Mouse (Mus musculus) lung, postnatal 25 days (tissue): ENCODE results near the gene Sema4a.
"Not testable (repeated sequence)": the region's sequence is repeated elsewhere in the genome, so short reads cannot be mapped to it uniquely, and the experiment has no call there.

Experiments
- DNase-seq: peaks from one replicate; pipeline ENCODE4 v3.0.0; 2022; ENCODE audit warnings: low spot score

Gene Sema4a

DNA sequence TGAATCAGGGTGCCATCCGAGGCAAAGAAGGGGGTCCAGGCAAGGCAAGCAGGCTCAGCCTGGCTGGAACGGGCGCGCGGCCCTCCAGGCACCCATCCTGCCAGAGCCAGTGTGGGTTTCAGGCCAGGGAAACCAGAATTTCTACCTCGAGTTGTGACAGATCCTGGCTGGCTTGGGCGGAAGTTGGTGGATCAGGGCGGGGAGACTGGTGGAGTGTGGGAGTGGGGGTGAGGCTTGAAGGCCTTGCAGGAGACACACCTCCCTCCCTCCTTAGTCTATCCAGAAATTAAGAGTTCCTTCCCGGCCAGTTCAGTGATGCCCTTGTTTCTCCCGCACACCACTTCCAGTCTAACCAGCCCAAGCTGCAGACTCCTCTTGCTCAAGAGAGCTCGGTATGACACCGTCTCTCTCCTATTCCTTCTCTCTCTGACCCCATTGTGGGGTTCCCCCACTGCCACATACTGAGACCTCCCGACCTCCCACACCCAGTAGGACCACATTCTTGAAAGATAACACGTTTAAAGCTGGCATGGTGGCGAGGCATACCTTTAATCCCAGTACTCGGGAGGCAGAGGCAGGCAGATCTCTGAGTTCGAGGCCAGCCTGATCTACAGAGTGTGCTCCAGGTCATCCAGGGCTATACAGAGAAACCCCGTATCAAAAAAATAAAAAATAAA is 5.3 kb downstream of the Sema4a start:
- DNase-seq = peak; percentile 80

DNA sequence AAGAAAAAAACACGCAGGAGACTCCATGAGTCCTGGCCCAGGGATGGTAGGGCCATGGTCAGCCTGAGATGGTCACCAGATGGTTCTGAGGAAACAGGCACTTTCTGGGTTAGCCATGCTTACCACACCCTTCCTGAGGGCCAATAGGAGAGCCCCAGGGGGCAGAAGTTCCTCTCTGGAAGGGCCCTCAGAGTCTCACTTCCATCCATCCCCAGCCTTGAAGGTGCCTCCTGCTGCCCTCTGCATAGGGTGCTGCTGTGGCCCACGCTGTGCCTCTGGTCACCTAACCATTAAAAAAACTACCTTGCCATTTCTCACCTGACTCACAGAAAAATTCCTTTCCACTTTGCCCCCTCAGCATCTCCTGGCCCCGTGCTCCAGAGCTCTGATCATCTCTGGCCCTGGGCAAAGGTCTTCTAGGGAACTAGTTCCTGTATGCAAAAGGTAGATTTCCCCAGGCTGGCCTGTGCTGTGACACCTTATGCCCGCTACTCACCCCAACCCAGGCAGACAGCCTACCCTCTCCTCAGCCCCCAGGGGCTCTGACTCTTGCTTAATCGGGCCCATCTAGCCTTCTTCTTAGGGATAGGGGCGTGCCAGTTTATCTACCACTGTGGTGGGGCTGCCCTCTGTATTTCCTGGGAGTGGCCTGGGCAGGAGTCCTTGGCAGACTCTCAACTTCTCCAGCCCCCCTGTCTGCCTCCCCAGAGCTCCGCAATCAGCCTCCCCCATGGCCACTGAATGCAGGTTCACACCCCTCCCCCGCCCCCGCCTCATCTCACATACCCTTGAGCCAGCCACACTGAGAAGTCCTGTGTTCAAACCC is 6.0 kb downstream of the Sema4a start:
- no peak for DNase-seq

DNA sequence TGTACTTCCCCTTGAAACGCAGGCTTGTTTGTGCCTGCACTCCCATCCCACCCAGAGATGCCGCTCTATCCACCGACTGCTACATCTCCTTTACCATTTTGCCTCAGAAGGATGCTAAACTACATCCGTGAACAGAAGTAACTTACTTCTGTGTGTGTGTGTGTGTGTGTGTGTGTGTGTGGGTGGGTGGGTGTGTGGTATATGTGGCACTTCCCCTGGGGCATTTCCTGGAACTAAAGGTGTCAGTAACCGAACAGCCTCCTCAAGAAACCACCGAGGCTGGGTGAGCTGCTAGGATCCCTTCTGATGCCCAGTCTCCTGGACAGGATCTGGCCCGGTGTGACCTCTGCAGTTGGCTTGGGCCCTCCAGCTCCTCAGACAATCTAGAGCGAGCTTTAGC is 7.0 kb downstream of the Sema4a start:
- DNase-seq = no peak

DNA sequence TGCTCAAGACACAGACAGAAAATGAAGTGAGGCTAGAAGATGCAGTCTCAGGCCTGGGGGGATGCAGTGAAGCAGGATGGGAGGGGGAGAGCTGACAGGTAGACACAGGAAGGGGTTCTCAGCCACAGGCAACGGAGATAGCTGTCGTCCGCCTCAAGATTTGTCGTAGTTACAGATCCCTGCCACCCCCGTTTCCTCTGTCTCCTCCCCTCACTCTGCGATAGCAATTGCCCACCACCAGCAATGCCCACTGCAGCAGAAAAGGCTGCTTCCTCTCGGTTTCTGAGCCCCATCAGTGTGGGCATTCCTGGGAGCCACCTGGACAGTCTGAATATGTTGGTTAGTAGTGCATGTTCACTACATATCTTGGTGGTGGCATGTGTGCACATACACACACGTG is 7.6 kb downstream of the Sema4a start:
- no peak for DNase-seq

DNA sequence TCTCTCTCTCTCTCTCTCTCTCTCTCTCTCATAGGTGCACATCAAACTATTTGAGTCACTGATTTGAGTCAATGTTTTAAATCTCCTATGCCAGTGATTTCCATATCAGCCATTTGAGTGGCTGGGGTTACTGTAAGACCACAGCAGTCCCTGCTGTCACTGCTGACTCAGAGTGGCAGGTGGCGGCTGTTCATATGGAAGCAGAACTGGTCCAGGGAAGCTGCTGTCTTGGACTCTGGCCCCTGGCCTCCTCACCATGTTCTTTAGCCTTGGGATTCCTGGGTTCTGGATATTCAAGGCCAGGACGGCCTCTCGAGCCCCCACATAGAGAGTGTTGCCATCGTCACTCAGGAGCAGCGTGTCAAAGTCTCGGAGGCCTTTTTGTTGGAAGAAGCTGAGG is 8.3 kb downstream of the Sema4a start:
- DNase-seq = no peak

DNA sequence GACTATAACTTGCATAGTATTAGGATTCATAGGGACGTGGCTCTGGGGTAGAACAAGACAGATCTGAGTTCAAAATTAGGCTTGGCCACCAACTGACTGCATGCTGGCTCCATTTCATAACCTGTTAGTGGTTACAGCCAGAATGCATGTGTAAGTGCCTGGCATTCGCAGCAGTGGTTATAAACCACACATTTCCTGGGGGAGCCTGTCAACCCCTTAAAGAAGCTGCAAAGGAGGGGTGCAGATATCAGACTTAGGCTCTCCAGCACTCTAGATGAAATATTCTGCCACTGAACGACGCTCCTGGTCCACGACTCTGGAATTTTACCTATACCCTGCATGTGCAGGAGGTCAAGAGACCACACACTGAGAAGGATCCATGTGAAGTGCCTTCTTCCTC is 8.7 kb downstream of the Sema4a start:
- no peak for DNase-seq

DNA sequence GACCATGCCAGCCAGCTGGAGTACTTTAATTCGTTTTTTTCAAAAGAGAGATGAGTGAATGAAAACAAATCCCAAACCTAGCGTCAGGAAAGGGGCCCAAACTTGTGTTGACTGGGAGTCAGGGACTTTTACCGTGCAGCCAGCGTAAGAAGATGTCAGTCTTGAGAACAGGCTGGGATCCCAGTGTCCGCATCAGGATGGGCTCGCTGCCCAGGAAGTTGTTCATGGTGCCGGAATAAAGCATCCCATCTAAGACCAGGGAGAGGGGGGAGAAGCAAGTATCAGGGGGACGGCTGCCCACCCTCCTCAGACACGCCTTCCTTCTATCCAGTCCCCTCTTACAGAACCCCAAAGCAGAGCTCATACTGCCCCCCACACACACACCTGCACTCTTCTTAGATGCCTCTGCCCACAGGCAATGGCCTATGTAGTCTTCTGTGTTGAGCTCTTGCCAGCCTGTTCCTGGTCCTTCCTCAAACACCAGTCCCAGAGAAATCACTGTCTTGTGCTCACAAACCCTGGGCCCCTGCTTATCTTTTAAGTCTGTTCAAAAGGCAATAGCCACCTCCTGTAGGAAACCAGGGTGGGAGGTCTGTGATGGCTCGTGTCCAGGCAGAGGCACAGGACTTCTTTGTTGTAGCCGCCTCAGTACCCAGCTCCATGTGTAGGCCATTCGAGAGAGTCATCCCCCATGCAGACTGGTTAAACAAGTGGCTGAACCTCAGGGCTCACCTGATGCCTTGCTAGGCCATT is 10.4 kb downstream of the Sema4a start:
- no peak for DNase-seq

DNA sequence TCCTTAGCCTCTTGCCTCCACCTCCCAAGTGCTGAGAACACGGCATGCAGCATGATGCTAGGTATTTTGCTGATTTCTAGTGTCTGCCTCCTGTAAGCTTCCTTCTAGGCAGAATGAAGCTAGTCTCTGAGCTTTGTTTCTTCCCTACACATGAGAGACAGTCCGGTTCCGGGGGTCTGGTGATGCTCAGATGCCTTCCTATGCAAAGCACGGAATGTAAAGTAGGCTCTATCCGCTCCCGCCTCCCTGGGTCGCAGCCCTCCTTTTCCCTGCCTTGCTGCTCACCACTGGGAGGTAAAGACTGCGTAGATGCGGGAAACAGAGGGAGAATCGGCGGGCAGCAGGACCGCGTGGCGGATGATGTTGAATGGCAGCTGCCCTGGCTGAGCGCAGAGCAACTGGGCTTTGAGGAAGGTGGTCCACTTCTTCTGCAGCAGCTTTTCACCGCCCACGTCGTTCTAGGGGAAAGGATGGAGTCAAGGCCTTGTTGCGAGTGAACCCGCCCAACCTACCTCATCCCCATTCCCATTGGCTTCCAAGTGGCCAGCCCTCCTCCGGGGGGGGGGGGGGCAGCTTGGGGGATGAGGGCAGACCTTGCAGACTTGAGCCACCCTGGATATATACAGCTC is 11.5 kb downstream of the Sema4a start:
- DNase-seq = no peak

DNA sequence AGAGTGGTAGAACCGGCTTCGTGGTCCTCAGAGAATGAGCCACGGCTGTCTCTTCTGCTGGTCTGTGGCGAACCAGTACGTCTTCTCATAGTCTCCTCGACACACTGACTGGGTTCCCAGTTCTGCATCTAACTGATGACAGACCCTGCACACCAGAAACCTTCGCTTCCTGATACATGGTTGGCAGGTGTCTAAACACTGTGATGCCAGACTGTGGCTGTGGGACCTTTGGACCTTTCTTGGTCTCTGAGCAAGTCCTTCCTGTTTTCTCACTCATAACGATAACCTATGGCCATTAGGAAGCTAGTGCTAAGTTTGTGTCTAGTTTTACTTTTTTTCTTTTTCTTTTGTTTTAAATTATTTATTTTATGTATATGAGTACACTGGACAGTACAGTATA is 12.5 kb downstream of the Sema4a start:
- DNase-seq = no peak

DNA sequence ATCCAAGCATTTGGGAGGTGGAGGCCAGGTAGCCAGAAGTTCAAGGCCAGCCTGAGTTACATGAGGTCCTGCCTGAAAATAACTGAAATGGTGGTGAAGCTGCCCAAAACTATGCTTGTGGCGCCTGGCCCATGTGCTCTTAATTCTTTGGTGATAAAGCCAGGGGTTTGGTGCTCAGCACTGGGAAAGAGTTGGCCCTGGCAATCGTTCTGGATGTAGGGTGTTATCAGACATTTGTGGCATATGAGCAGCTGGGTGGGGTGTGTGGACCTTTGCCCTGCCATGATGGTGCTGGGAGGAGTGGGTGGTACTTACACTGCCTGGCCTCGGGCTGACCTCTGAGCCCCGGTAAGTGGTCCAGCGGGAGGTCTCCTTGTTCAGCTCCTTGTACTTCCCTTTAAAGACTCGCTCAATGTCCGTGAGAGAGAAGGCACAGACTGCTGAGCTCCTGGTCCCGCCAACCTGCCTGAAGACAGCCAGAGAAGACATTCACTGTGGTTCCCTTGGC is 13.3 kb downstream of the Sema4a start:
- DNase-seq = no peak

DNA sequence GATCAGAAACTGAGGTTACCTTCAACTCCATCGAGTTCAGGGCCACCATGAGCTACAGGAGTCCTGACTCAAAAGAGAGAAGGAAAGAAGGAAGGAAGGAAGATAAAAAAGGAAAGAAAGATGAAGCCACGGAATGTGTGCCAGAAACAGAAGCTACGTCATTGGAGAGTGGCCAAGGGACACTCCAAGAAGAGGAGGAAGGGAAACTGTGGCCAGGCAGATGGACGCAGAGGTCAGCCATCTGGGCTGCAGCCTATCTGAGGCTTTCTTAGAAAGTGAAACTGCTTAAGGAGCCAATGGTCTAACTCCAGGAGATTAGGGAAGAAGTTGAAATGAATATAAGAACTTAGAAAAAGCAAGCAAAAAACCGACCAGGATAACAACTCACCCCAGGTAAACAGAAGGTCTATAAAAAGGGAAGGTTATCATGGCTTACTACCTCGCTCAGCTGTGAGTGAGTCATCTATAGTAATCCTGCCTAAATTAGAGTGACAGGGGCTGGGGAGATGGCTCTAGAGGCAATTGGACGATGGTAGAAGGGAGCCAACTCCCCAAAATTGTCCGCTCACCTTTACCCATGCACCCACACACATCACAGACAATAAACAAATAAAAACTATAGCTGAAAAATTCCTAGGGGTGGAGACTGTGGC is 14.4 kb downstream of the Sema4a start:
- DNase-seq = no peak

DNA sequence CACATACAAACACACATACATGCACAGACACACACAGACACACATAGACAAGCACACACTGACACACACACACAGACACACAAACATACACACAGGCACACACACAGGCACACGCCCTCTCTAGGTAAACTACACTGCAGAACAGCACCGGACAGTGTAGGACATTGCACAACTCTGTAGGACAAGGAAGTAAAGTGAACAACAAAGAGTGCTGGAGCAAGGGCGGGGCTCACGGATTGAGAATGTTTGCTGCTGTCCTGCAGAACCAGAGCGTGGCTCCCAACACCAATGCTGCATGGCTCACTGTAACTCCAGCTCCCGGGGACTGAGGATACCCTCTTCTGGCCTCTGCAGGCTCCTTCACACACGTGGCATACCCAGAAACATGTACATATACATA is 18.1 kb downstream of the Sema4a start:
- DNase-seq = peak; percentile 77

DNA sequence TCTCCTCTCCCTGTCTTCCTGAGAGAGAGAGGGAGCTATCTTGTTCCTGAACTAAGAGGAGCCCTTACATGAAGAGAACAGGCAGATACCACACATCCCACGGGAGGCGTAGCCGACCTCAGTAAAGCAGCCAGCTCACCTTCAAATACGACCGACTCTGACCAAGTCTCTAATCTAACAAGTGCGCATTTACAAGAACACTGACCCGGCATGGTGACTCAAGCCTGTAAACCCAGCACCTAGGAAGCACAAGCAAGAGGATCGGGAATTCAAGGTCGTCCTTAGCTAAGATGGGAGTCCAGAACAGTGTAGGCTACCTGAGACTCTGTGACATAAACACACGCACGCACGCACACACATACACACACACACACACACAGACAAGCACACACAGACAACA is 18.5 kb downstream of the Sema4a start:
- no peak for DNase-seq

DNA sequence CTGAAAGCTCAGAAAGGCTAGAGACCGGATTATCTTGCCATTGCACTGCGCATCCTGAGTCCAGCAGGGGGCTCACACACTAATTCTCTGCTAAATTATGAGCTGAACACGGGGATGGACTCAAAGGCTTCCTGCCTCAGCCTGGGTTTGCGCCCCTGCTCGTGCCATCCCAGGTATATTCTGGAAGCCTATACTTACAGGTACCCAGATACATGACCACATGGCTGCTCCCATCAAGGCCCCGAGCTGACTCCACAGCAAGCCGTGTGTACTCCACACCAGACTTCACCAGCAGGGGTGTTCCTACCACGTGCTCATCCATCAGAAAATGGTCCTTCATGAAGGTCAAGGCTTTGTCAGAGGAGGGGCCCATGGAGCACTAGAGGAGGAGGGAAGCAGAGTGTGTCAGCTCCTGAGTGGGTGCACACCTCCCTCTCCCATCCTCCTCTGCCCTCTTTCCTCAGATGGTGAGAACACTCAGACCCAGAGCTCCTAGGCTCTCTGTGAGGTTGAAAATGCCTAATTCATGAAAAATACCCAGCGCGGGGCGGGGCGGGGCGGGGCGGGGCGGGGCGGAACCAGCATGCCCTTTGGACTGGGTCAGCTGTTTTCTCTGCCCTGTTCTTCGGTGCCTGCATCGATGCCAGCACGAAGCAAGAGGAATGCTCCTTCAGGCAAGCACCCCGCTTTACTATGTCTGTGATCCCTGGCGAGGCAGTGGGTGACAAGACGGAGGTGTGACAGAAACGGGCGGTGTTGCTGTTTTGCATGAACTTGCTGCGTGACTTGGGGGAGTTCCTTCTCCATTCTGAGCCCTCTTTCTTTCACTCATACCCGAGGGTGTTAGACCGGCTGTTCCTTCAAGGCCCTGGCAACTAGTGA is 20.2 kb downstream of the Sema4a start:
- DNase-seq = peak; percentile 32

DNA sequence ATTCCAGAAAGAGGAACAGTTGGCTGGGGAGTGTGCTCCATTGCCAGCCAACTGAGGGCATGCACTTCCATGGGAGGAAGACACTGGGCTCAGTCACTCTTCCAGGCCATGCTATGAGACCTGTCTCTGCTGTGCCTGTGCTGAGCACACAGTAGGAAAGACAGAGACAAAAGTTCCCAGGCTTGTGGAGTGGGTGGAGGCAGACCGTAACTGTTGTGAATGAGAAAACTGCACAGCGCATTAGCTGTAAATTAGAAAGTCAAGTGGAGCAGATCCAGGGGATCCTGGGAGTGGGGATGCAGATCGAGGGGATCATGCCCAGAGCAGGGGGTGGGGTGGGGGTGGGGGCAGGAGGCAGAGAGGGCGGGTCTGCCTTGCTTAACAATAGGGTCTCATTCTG is 21.4 kb downstream of the Sema4a start:
- DNase-seq = no peak

DNA sequence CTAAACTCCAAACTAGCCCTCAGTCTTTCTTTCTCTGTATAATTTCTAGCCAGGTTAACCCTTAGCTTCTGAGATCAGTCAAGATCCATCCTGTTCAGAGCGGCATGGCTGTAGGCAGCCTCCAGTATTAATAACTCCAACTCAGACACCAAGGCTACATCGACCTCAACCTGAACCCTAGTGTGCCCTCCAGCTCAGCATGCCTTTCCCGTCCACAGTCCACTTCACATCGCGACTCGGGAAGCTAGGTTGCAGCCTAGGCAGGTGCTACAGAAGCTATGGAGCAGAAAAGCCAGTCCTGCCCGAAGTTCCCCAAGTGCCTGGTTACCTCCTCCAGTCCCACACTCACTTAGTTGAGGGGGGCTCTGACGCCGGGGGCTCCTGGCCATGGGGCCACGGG is 23.5 kb downstream of the Sema4a start:
- no peak for DNase-seq

DNA sequence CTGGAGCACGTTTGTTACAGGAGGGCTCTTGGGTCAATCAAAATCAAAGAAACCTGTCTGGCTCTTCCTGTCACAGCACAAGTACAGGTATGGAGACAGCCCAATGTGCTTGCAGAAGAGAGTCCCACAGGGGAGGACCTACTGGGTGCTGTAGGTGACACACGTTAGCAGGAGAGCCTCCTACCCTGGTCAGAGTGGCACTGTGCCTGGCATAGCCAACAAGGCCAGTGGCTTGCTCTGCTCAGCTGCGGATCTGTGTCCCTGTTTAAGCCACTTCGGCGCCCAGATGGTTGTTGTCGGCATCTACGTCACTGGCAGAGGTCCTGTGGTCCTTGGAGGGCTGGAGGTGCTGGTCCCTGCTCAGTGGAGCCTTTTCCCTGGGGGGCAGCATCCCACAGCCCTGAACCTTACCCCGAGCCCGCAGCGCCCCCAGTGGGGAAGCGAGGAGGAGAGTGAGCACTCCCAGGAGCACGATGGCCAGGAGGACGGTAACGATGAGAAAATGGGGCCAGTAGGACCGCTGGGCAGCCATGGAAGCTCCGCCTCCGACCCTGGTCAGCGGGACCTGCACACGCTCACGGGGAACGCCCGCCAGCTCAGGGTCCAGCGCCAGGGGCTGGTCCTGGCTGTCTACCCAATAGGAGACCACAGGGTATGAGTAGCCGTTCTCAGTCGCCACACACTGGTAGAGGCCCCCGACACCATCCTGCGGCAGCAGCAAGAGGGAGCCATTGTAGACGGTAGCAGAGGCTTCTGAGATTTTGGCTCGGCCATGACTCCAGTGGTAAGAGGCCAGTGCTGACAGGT is 24.4 kb downstream of the Sema4a start:
- no peak for DNase-seq

DNA sequence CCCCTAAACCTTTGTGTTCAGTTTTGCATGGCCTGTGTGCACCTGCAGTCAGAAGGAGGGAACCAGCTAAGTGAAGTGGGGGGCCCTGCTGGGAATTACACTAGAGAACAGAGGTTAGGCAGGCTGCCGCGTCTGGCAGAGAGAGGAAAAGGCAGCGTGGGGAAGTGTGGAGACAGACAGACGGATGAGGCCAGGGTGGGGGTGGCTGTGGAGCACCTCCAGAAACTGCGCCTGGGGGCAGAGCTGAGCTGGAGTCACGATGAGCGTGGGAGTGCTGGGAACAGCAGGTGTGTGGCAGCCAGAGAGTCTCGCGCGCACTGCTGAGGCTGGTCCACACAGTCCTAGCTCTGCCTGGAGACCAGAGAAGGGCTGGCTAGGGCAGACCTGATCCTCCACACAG is 25.5 kb downstream of the Sema4a start:
- no peak for DNase-seq

DNA sequence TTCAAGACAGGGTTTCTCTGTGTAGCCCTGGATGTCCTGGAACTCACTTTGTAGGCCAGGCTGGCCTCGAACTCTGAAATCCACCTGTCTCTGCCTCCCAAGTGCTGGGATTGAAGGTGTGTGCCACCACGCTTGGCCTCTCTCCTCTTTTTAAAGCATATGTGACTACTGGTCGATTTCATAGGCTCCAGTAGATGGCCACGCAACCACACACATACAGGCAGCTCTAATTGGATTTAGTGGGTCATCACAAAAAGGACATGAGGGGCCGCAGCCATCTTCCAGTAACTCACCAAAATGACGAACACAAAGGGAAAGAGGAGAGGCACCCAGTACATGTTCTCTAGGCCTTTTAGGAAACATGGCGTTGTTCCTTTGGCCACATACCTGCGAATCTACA is 32.3 kb downstream of the Sema4a start:
- not testable (repeated sequence) for DNase-seq

DNA sequence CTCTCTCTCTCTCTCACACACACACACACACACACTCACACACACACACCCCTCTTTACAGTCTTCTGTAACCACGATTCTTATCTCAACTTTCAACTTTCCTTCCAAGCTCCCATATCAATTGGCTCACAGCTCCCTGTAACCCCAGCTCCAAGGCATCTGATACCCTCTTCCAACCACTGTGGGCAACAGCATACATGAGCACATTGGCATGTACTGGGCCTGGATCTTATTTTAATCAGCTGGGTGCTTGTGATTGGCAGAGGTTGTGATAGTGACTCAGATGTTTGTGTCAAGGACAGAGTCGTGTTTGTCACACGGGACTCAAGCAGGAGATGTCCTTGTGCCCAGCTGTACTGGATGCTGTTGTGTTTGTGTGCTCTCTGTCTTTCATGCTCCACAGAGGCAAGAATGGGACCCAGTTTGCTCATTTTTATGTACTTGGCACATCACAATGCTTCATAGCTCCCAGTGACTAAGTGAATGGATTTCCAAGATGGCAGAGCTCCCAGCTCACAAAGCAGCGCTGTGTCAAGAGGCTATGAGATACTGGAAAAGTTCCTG is 33.6 kb downstream of the Sema4a start:
- no peak for DNase-seq
